Mouse (Mus musculus): ENCODE measurements at regions not wholly inside any gene's neighbourhood (a gene's known extent, or its start where the extent isn't known, plus 50 kb on each side); places are given as distances from the start of the nearest gene placed in this dataset.
A peak's percentile ranks its signal among the peaks of the same experiment; 100 is the strongest.
"Not testable (repeated sequence)": the region's sequence is repeated elsewhere in the genome, so short reads cannot be mapped to it uniquely, and the experiment has no call there.

GRCm38 (mm10) chr1:117354624-117355023 lies 342.3 kb upstream of the Gm28363 start:
- no peak overlapping the region for H3K4me2 ChIP-seq
- H3K9me3 ChIP-seq (replicated peaks): no peaks in the 10 kb centered on the region
- H3K36me3 ChIP-seq: no peaks in the 10 kb centered on the region
- ATAC-seq (replicated peaks; ENCODE audit: low FRiP score): no peak
- WGBS: 78% methylated on average over 4 of the region's 4 CpGs
- H3K4me3 ChIP-seq (replicated peaks): no peak overlapping the region
- no peaks in the 10 kb centered on the region for H3K27me3 ChIP-seq
- H3K9ac ChIP-seq: no peak overlapping the region
- H3K27ac ChIP-seq: no peak overlapping the region
- no peaks in the 10 kb centered on the region for H3K4me1 ChIP-seq

DNA sequence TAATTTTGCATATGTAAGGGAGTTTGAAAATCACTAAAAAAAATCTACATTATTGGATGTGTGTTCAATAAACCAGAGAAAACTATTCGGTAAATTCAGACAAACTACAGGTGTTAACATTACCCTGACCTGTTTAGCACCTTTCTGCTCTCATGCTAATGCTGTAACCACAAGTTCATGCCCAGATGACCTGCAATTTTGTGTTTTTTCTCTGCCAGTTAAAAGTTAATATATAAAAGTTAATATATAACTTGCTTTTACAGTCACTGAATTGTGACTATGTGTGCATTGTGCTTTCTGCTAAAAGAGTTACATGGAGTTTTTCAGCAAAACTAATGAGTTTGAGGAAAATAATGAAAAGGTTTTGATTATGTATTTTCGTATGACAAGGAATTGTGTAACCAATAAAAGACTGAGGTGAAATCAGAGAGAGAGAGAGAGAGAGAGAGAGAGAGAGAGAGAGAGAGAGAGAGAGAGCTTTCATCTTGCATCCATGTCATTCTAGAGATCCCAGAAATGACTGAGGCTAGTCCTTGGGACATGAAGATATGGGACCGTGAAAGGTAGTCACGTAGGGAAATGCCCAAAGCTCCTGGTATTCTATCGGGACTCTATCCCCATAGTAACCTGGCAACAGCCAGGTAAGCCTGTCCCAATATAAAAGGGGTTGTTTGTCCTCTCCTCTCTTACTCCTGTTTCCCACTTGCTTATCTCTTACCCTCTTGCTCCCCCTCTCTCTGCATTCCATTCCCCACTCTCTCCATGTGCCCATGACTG lies 340.3 kb upstream of the Gm28363 start:
- Histone ChIP-seq H3K4me2 (no peak overlapping the region), H3K9ac (no peak overlapping the region), H3K27me3 (no peaks in the 10 kb centered on the region), H3K27ac (peak overlapping the region; percentile 80), H3K36me3 (no peaks in the 10 kb centered on the region), H3K9me3 (replicated peaks) (no peaks in the 10 kb centered on the region), H3K4me3 (replicated peaks) (no peak overlapping the region), H3K4me1 (no peaks in the 10 kb centered on the region)
- peak; percentile 78 for ATAC-seq (replicated peaks; ENCODE audit: low FRiP score)
- 79% methylated on average over 5 of the region's 5 CpGs for WGBS

- H3K9ac ChIP-seq: no peak overlapping the region
- ATAC-seq (replicated peaks; ENCODE audit: low FRiP score): no peak
- H3K4me2 ChIP-seq: no peak overlapping the region
- no peaks in the 10 kb centered on the region for H3K4me1 ChIP-seq
- no peaks in the 10 kb centered on the region for H3K36me3 ChIP-seq
- no peak overlapping the region for H3K27ac ChIP-seq
- no peaks in the 10 kb centered on the region for H3K9me3 ChIP-seq (replicated peaks)
- no peak overlapping the region for H3K4me3 ChIP-seq (replicated peaks)
- H3K27me3 ChIP-seq: no peaks in the 10 kb centered on the region
Observed at GRCm38 (mm10) chr1:117364066-117364465, 332.9 kb upstream of the Gm28363 start.

DNA sequence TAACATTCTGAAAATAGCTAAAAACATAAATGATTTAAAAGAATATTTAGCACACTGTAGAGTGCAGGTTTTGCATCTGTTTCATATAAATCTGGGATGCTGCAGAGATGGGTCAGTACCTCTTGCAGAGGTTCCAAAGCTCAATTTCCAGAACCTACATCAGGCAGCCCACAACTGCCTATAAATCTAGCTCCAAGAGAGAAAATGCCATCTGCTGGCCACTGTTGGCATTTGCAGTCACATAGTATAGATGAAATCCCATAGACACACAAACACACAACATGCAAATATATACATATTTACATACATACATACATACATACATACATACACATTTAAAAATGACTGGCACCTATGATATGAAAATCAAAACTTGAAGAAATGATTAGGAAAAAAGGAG lies 284.6 kb upstream of the Gm28363 start:
- no peaks in the 10 kb centered on the region for H3K9me3 ChIP-seq (replicated peaks)
- H3K4me1 ChIP-seq: no peaks in the 10 kb centered on the region
- no peak overlapping the region for H3K4me3 ChIP-seq (replicated peaks)
- H3K27ac ChIP-seq: no peak overlapping the region
- no peak overlapping the region for H3K9ac ChIP-seq
- H3K36me3 ChIP-seq: no peaks in the 10 kb centered on the region
- H3K27me3 ChIP-seq: no peaks in the 10 kb centered on the region
- ATAC-seq (replicated peaks; ENCODE audit: low FRiP score): no peak
- no peak overlapping the region for H3K4me2 ChIP-seq

DNA sequence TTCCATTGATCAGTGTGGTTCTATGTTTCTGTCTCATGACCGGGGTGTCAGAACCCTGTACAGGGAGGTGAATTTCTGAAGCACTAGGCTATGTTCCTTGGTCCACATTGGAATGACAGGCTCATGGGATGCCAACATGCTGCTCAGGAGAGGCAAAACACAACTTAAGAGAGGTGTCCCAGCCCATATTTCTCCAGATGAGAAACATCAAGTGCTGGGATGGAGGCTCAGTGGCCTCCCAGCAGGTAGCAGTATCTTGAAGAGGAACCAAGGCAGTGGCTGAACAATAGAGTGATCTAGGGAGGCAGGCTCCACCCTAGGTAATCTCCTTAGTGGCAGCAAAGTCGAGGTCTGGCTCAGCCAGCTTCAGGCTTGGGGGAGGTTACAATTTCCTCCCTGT lies 239.2 kb upstream of the Gm28363 start:
- H3K9ac ChIP-seq: no peak overlapping the region
- H3K4me3 ChIP-seq (replicated peaks): no peak overlapping the region
- WGBS: 57% methylated on average over 2 of the region's 2 CpGs
- no peaks in the 10 kb centered on the region for H3K27me3 ChIP-seq
- ATAC-seq (replicated peaks; ENCODE audit: low FRiP score): no peak
- H3K27ac ChIP-seq: no peak overlapping the region
- H3K4me1 ChIP-seq: no peaks in the 10 kb centered on the region
- no peaks in the 10 kb centered on the region for H3K9me3 ChIP-seq (replicated peaks)
- no peak overlapping the region for H3K4me2 ChIP-seq
- no peaks in the 10 kb centered on the region for H3K36me3 ChIP-seq

DNA sequence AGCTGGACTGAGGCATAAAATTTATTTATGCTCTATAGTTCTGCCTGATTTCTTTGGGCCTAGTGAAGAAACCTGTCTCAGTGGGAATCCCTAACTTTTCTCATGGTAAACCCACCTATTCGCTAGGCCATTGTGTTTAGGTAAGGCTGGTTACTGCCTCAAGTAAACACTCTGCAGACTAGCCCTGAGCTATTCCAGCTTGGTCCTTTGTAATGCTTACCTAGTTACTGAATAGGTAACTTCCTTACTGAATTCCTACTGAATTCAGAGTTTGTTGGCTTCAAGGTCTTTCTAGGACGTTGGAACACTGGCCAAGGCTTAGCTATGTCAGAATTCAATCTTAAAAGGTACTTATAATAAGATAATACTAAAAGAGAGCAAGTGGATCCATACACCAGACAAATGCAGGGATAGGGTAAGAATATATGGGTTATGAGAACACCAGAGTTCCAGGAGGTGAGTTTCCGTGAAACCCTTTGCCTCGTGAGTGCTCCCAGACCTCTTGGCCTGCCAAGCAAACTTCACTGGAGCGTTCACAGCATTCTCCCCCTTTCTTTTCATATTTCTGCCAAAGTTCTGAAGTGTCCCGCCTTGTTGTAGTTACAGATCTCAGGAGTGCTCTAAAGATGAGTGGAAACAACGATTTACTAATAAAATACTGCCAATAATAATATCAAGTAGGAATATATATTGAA lies 238.6 kb upstream of the Gm28363 start:
- not testable (repeated sequence) for H3K36me3 ChIP-seq; H3K9me3 ChIP-seq (replicated peaks); H3K4me1 ChIP-seq; H3K4me3 ChIP-seq (replicated peaks); H3K27me3 ChIP-seq; H3K27ac ChIP-seq; H3K4me2 ChIP-seq; H3K9ac ChIP-seq; ATAC-seq (replicated peaks; ENCODE audit: low FRiP score)
- 69% methylated on average over 7 of the region's 7 CpGs for WGBS

DNA sequence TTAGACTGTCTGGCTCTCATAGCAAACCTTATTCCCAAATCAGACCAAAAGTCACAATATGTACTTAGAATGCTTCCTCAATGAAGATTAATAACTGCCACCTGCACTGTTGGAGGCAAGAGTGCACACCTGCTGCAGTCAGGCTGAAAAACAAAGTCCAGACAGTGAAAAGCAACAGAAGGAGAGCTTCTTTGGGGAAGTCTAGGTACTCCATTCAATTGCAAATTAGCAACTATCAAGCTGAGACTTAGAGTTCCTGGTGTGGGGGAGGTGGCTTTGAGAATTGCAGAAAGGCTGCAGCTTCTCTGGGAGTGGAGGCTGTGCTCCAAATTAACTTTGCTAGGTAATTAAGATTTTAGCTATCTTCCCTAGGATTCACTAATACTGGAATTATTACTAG lies 237.8 kb upstream of the Gm28363 start:
- H3K27me3 ChIP-seq; H3K9ac ChIP-seq; H3K4me2 ChIP-seq; H3K27ac ChIP-seq; ATAC-seq (replicated peaks; ENCODE audit: low FRiP score); H3K36me3 ChIP-seq; H3K9me3 ChIP-seq (replicated peaks); H3K4me3 ChIP-seq (replicated peaks); H3K4me1 ChIP-seq: not testable (repeated sequence)

GRCm38 (mm10) chr1:117490176-117490575 lies 206.8 kb upstream of the Gm28363 start:
- Histone ChIP-seq H3K36me3 (no peaks in the 10 kb centered on the region), H3K9me3 (replicated peaks) (no peaks in the 10 kb centered on the region; the same call in 1 of the 2 replicates), H3K9ac (no peak overlapping the region), H3K4me3 (replicated peaks) (no peak overlapping the region), H3K27ac (0 out of 2 replicates have a peak overlapping the region, but pooled peaks have one; percentile 14), H3K27me3 (no peaks in the 10 kb centered on the region), H3K4me2 (no peak overlapping the region), H3K4me1 (no peaks in the 10 kb centered on the region)
- 72% methylated on average over 3 of the region's 3 CpGs for WGBS
- peak; percentile 58; the same call in 1 of the 2 replicates for ATAC-seq (replicated peaks; ENCODE audit: low FRiP score)

GRCm38 (mm10) chr1:117497003-117497402 lies 199.9 kb upstream of the Gm28363 start:
- H3K4me2 ChIP-seq: no peak overlapping the region
- H3K9me3 ChIP-seq (replicated peaks): no peaks in the 10 kb centered on the region
- no peak overlapping the region for H3K27ac ChIP-seq
- H3K27me3 ChIP-seq: no peaks in the 10 kb centered on the region
- no peaks in the 10 kb centered on the region for H3K4me1 ChIP-seq
- no peak overlapping the region for H3K4me3 ChIP-seq (replicated peaks)
- H3K36me3 ChIP-seq: no peaks in the 10 kb centered on the region
- no peak for ATAC-seq (replicated peaks; ENCODE audit: low FRiP score)
- no peak overlapping the region for H3K9ac ChIP-seq

DNA sequence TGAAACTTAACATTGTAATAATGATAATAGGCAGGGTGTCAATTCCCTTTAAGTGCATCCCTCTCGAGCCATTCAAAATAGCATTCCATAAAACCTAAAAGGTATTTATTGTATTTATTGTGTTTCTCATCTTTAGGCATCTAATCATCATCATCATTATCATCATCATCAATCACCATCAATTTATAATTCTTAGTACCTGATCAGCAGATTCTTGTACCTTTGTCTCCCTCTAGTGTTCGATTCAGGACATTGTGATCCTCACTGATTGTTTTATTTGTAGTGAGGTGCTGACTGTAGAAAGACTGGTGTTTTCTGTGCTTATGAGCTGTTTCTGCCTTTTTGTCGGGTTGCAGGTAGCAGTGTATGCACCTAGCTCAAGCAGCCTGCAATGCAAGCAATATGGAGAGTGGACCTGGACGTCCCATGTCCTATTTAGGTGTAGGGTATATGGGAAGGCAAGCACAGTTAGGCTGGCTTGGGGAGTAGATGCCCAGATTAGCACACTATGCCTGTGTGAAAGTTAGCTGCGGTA lies 177.4 kb upstream of the Gm28363 start:
- Histone ChIP-seq H3K4me2 (no peak overlapping the region), H3K4me1 (no peaks in the 10 kb centered on the region), H3K27me3 (no peaks in the 10 kb centered on the region), H3K9ac (no peak overlapping the region), H3K4me3 (replicated peaks) (no peak overlapping the region), H3K9me3 (replicated peaks) (no peaks in the 10 kb centered on the region), H3K27ac (no peak overlapping the region), H3K36me3 (no peaks in the 10 kb centered on the region)
- 0 out of 2 replicates have a peak, but pooled peaks have one; percentile 22 for ATAC-seq (replicated peaks; ENCODE audit: low FRiP score)
- 20% methylated on average over 5 of the region's 5 CpGs for whole genome bisulfite sequencing

Measured in kidney, embryonic 15.5 days (tissue).